Mouse (Mus musculus): ENCODE measurements around the gene Hoxb7.

- no peak for TF ChIP-seq POLR2A (IDR thresholded peaks at IDR 0.05; ENCODE audit: insufficient read depth, low read length)
- no peak for TF ChIP-seq CTCF (IDR thresholded peaks at IDR 0.05; ENCODE audit: low read depth, low read length)
- no peak for TF ChIP-seq EP300 (IDR thresholded peaks at IDR 0.05; ENCODE audit: insufficient read depth, low read depth, low read length)
Measured at GRCm38 (mm10) chr11:96314671-96315343, 28.4 kb downstream of the Hoxb7 start.

Measured in ES-Bruce4 (cell line).